Mouse (Mus musculus) embryonic fibroblast, embryonic 13.5 days (primary cell): ENCODE data around the gene Qpctl.
"Not testable (repeated sequence)": the region's sequence is repeated elsewhere in the genome, so short reads cannot be mapped to it uniquely, and the experiment has no call there.

Experiments used
- CTCF ChIP-seq: IDR thresholded peaks from 2 replicates; pipeline ENCODE4 v1.5.1; 2011; ENCODE audit warnings: mild to moderate bottlenecking, control low read depth, low read length, moderate library complexity, borderline replicate concordance; ENCODE audit not compliant: insufficient read depth
- POLR2A ChIP-seq: IDR thresholded peaks from 2 replicates; pipeline ENCODE4 v1.6.1; 2011; ENCODE audit warnings: low read depth, mild to moderate bottlenecking, control low read depth, low read length, moderate library complexity

- TF ChIP-seq CTCF, POLR2A: not testable (repeated sequence)
These were observed 2.0 kb upstream of the Qpctl start for GRCm38 (mm10) chr7:19151121-19151520.
